Mouse (Mus musculus): ENCODE data around the gene Foxred2.

DNA sequence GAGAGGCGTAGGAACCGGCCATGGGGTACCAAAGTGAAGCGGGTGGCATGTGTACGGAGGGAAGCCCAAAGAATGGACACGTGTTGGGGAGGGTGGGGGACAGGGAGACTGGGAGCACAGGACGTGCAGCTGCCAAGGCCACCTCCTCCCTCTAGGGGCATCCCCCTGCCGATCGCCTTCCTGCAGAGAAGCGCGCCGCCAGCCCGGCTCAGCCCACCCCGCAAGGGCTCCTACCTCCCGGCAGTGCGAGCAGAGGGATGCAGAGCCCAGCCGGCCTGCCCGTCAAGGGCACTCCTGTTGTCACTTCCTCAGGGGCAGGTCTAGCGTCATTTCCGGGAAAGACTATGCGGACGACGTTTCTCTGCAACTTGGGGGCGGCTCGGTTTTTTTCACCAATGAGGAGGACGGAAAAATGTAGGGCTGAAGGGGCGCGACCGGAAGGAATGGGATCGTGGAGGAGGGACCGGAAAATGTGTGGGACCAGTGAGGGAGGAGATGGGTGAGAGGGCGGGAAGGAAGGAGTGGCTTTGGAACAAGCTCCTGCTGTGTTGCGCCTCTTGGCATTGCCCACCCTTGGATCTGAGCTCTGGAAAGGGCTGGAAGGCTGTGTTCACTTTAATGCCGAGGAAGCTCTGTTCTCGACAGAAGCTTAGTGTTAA lies 27.7 kb downstream of the Foxred2 start, which contains the start of gene Txn2:
- TF ChIP-seq CTCF (IDR thresholded peaks at IDR 0.05; ENCODE audit: borderline replicate concordance, control insufficient read depth, extremely low read depth, insufficient read depth, low read length, poor library complexity), result peak; percentile 48; the same call in 1 of the 2 replicates
- peak; percentile 87 for TF ChIP-seq POLR2A (IDR thresholded peaks at IDR 0.05; ENCODE audit: control insufficient read depth, extremely low read depth, insufficient read depth, low read length, poor library complexity)
